Mouse (Mus musculus): ENCODE results near the gene Myom1.

DNA sequence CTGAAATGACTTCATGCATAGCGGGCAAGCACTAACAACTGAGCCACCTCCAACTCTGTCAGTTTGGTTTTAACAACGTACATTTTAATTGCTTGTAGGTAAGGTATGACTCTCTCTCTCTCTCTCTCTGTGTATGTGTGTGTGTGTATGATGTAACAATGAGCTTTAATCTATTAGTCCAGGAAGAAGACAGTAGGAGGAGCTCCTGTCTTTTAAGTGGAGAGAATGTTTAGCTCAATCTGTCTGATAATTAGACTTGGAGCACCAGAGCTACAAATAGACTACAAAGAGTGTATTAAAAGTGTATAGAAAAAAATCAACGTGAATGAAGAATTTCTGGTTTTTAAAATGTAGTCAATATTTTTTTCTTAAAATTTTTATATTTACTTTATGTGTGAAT lies 6.2 kb downstream of the Myom1 start:
- no peak for TF ChIP-seq CTCF (IDR thresholded peaks at IDR 0.05; ENCODE audit: low read depth)
- no peak for TF ChIP-seq EP300 (IDR thresholded peaks at IDR 0.05; ENCODE audit: low read depth)
